Mouse (Mus musculus): ENCODE measurements around the gene Simc1.

DNA sequence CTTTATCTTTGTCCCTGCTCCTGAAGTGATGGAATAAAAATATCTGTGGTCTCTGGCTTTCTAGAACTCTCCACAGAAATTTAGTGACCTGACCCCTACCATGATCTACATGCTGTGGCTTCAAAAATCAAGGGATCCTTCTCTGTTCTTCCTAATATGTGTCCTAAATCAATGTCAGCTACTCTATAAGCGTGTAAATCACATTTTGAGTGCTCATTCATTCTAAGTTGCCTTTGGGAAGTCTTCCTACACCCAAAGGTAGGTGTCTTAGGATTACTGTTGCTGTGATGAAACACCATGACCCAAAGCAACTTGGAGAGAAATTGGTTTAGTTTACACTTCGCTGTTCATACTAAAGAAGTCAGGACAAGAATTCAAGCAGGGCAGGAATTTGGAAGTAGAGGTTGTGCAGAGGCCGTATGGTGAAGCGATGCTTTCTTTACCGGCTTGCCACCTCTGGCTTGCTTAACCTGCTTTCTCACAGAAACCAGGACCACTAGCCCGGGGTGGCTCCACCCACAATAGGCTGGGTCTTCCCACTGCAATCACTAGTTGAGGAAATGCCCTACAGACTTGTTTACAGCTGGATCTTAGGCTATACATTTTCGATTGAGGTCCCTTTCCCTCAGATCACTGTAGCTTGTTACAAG is 1.2 kb downstream of the Simc1 start:
- TF ChIP-seq POLR2A (IDR thresholded peaks at IDR 0.05; ENCODE audit: low read depth, low read length), result no peak
- no peak for TF ChIP-seq CTCF (conservative IDR thresholded peaks at IDR 0.05; ENCODE audit: insufficient read depth, insufficient read length, low read depth, low read length)

Data from kidney, adult 2 months (tissue).